Mouse (Mus musculus) left cerebral cortex, adult 11 months (tissue): ENCODE data around the gene March2.

Source experiments
- DNase-seq: peaks from one replicate; pipeline ENCODE4 v3.0.0; 2022; ENCODE audit warnings: low spot score

Gene March2

DNA sequence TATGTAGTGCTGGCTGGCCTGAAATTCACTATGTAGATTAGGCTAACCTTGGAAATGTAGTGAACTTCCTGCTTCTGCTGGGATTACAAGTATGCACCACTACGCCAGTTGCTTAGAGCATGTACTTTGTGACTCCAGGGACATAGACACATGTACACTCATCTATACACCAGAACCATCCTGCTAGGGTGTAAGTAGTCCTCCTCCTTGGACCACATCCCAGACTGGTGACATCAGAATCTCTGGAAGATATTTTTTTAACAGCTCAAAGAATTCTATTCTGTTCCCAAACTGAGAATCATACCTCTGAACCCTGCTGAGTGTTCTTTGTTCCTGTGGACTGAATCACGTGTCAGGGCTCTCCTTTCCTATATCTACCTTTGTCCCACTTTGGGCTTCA, 81.4 kb downstream of the March2 start:
- DNase-seq = no peak
